Mouse (Mus musculus) embryonic facial prominence, embryonic 12.5 days (tissue): ENCODE results near the gene Ip6k2. TPM values are rescaled to one million over a fixed set of nuclear protein-coding genes. Genes with fewer than 3 reads are reported as not detected.
A peak's percentile ranks its signal among the peaks of the same experiment; 100 is the strongest.

Experiments
- ATAC-seq: fragments of 200-750 bp; cut with Nextera tagmentation; 2 replicates; pipeline ENCODE4 v1.8.0; 2017; ENCODE audit not compliant: insufficient number of reproducible peaks, insufficient read depth, low FRiP score, low TSS enrichment
- H3K27ac ChIP-seq: fragments of 300-500 bp; sonication (generic); 2 replicates; pipeline ENCODE4 v1.5.1; 2016; ENCODE audit warnings: mild to moderate bottlenecking
- H3K27me3 ChIP-seq: fragments of 300-500 bp; sonication (generic); 2 replicates; pipeline ENCODE4 v1.6.1; 2016; ENCODE audit warnings: mild to moderate bottlenecking, moderate library complexity
- H3K36me3 ChIP-seq: fragments of 300-500 bp; sonication (generic); 2 replicates; pipeline ENCODE4 v1.6.1; 2016; ENCODE audit warnings: mild to moderate bottlenecking
- H3K4me1 ChIP-seq: fragments of 300-500 bp; sonication (generic); 2 replicates; pipeline ENCODE4 v1.6.1; 2016
- H3K4me2 ChIP-seq: fragments of 300-500 bp; sonication (generic); replicated peaks from 2 replicates; pipeline ENCODE4 v1.6.1; 2016; ENCODE audit warnings: mild to moderate bottlenecking, moderate library complexity
- H3K4me3 ChIP-seq: fragments of 300-500 bp; sonication (generic); 2 replicates; pipeline ENCODE4 v1.5.1; 2016; ENCODE audit warnings: mild to moderate bottlenecking
- H3K9ac ChIP-seq: fragments of 300-500 bp; sonication (generic); 2 replicates; pipeline ENCODE4 v1.6.1; 2016; ENCODE audit warnings: mild to moderate bottlenecking, moderate library complexity
- H3K9me3 ChIP-seq: fragments of 300-500 bp; sonication (generic); 2 replicates; pipeline ENCODE4 v1.6.1; 2016; ENCODE audit warnings: mild to moderate bottlenecking, moderate library complexity
- WGBS: fragments of 180-500 bp; shearing (Covaris S2); methylation state at CpG from one replicate; pipeline ENCODE4 v1.1.7; 2016; 5-methylcytosine and 5-hydroxymethylcytosine counted together
- polyA plus RNA-seq: library from polyadenylated mRNA; unstranded; fragments of >200 nt; fragmentation: Nextera tagmentation; extraction: Ambion mirVana; gene quantifications from 2 replicates; pipeline ENCODE4 v1.2.1, GENCODE M21; 2016

Gene Ip6k2
- polyA plus RNA-seq, 1 experiment from 2014 or later, result 145 TPM

- Histone ChIP-seq H3K9me3 (no peaks in the 10 kb centered on the region), H3K9ac (peak overlapping the region; percentile 86), H3K4me3 (peak overlapping the region; percentile 91), H3K36me3 (0 out of 2 replicates have a peak, but pooled peaks cover 5% of the 10 kb centered on the region), H3K27ac (no peak overlapping the region), H3K4me2 (peak overlapping the region; percentile 82), H3K4me1 (peaks cover 58% of the 10 kb centered on the region), H3K27me3 (no peaks in the 10 kb centered on the region)
- no peak for ATAC-seq
Measured at GRCm38 (mm10) chr9:108785416-108785815, 1.8 kb downstream of the Ip6k2 start.

GRCm38 (mm10) chr9:108786494-108786893, 2.9 kb downstream of the Ip6k2 start:
- 93% methylated on average over 1 of the region's 1 CpGs for WGBS
- 0 out of 2 replicates have a peak, but pooled peaks cover 5% of the 10 kb centered on the region for H3K36me3 ChIP-seq
- H3K9me3 ChIP-seq, result no peaks in the 10 kb centered on the region
- H3K4me2 ChIP-seq, result peak overlapping the region; percentile 82
- H3K4me1 ChIP-seq, result peaks cover 58% of the 10 kb centered on the region
- no peak overlapping the region for H3K27ac ChIP-seq
- no peaks in the 10 kb centered on the region for H3K27me3 ChIP-seq
- no peak for ATAC-seq
- no peak overlapping the region for H3K9ac ChIP-seq
- peak overlapping the region; percentile 91; the same call in 1 of the 2 replicates for H3K4me3 ChIP-seq

- no peak overlapping the region for H3K4me2 ChIP-seq
Measured at GRCm38 (mm10) chr9:108787080-108787479, 3.5 kb downstream of the Ip6k2 start.

GRCm38 (mm10) chr9:108788713-108789112, 5.1 kb downstream of the Ip6k2 start:
- Histone ChIP-seq H3K9me3 (no peaks in the 10 kb centered on the region), H3K27me3 (no peaks in the 10 kb centered on the region), H3K4me3 (no peak overlapping the region), H3K9ac (no peak overlapping the region), H3K27ac (no peak overlapping the region), H3K4me2 (no peak overlapping the region), H3K36me3 (0 out of 2 replicates have a peak, but pooled peaks cover 5% of the 10 kb centered on the region), H3K4me1 (peaks cover 59% of the 10 kb centered on the region)
- 65% methylated on average over 3 of the region's 3 CpGs for WGBS
- ATAC-seq, result no peak

More at GRCm38 (mm10) chr9:108787080-108787479, 3.5 kb downstream of the Ip6k2 start:
- peaks cover 58% of the 10 kb centered on the region for H3K4me1 ChIP-seq
- H3K27me3 ChIP-seq, result no peaks in the 10 kb centered on the region
- ATAC-seq, result no peak
- no peaks in the 10 kb centered on the region for H3K9me3 ChIP-seq
- no peak overlapping the region for H3K9ac ChIP-seq
- H3K36me3 ChIP-seq, result 0 out of 2 replicates have a peak, but pooled peaks cover 5% of the 10 kb centered on the region
- no peak overlapping the region for H3K4me3 ChIP-seq
- 91% methylated on average over 2 of the region's 2 CpGs for WGBS
- no peak overlapping the region for H3K27ac ChIP-seq

GRCm38 (mm10) chr9:108792307-108792706, 8.7 kb downstream of the Ip6k2 start:
- peaks cover 22% of the 10 kb centered on the region for H3K36me3 ChIP-seq
- H3K4me1 ChIP-seq, result peaks cover 56% of the 10 kb centered on the region
- H3K9me3 ChIP-seq, result no peaks in the 10 kb centered on the region
- no peak overlapping the region for H3K9ac ChIP-seq
- no peak overlapping the region for H3K4me3 ChIP-seq
- WGBS, result 87% methylated on average over 1 of the region's 1 CpGs
- ATAC-seq, result no peak
- no peaks in the 10 kb centered on the region for H3K27me3 ChIP-seq
- H3K4me2 ChIP-seq, result no peak overlapping the region
- H3K27ac ChIP-seq, result no peak overlapping the region

- peaks cover 53% of the 10 kb centered on the region for H3K4me1 ChIP-seq
- H3K27me3 ChIP-seq, result no peaks in the 10 kb centered on the region
- H3K4me2 ChIP-seq, result no peak overlapping the region
- WGBS, result 56% methylated on average over 3 of the region's 3 CpGs
- H3K4me3 ChIP-seq, result no peak overlapping the region
- no peak for ATAC-seq
- H3K9me3 ChIP-seq, result no peaks in the 10 kb centered on the region
- peaks cover 27% of the 10 kb centered on the region for H3K36me3 ChIP-seq
- no peak overlapping the region for H3K27ac ChIP-seq
- no peak overlapping the region for H3K9ac ChIP-seq
Measured at GRCm38 (mm10) chr9:108792730-108793129, 9.1 kb downstream of the Ip6k2 start.

GRCm38 (mm10) chr9:108795281-108795680, 11.7 kb downstream of the Ip6k2 start:
- WGBS, result 68% methylated on average over 2 of the region's 2 CpGs
- Histone ChIP-seq H3K27ac (no peak overlapping the region), H3K9me3 (no peaks in the 10 kb centered on the region), H3K27me3 (no peaks in the 10 kb centered on the region), H3K4me3 (no peak overlapping the region), H3K36me3 (peaks cover 45% of the 10 kb centered on the region), H3K4me1 (peaks cover 33% of the 10 kb centered on the region), H3K9ac (no peak overlapping the region), H3K4me2 (no peak overlapping the region)
- no peak for ATAC-seq

GRCm38 (mm10) chr9:108795762-108796161, 12.2 kb downstream of the Ip6k2 start:
- 0 out of 2 replicates have a peak overlapping the region, but pooled peaks have one; percentile 1 for H3K4me2 ChIP-seq
- H3K27ac ChIP-seq, result no peak overlapping the region
- no peaks in the 10 kb centered on the region for H3K9me3 ChIP-seq
- H3K9ac ChIP-seq, result no peak overlapping the region
- no peak overlapping the region for H3K4me3 ChIP-seq
- H3K4me1 ChIP-seq, result peaks cover 33% of the 10 kb centered on the region
- WGBS, result 51% methylated on average over 11 of the region's 11 CpGs
- H3K36me3 ChIP-seq, result peaks cover 47% of the 10 kb centered on the region
- ATAC-seq, result 0 out of 2 replicates have a peak, but pooled peaks have one; percentile 23
- no peaks in the 10 kb centered on the region for H3K27me3 ChIP-seq

- H3K4me2 ChIP-seq, result 0 out of 2 replicates have a peak overlapping the region, but pooled peaks have one; percentile 1
Measured at GRCm38 (mm10) chr9:108796351-108796981, 12.9 kb downstream of the Ip6k2 start.

GRCm38 (mm10) chr9:108797477-108797876, 13.9 kb downstream of the Ip6k2 start:
- peaks cover 64% of the 10 kb centered on the region for H3K36me3 ChIP-seq

More at GRCm38 (mm10) chr9:108796351-108796981, 12.9 kb downstream of the Ip6k2 start:
- no peak for ATAC-seq
- 87% methylated on average over 4 of the region's 4 CpGs for WGBS
- no peaks in the 10 kb centered on the region for H3K27me3 ChIP-seq
- H3K4me1 ChIP-seq, result peaks cover 33% of the 10 kb centered on the region
- H3K9me3 ChIP-seq, result no peaks in the 10 kb centered on the region
- H3K36me3 ChIP-seq, result peaks cover 54% of the 10 kb centered on the region
- H3K27ac ChIP-seq, result no peak overlapping the region
- no peak overlapping the region for H3K9ac ChIP-seq
- no peak overlapping the region for H3K4me3 ChIP-seq

GRCm38 (mm10) chr9:108798508-108799075, 15.0 kb downstream of the Ip6k2 start:
- Histone ChIP-seq H3K4me1 (peaks cover 20% of the 10 kb centered on the region), H3K4me3 (no peak overlapping the region), H3K9ac (no peak overlapping the region), H3K4me2 (no peak overlapping the region), H3K9me3 (no peaks in the 10 kb centered on the region), H3K36me3 (peaks cover 74% of the 10 kb centered on the region), H3K27me3 (no peaks in the 10 kb centered on the region), H3K27ac (no peak overlapping the region)
- no peak for ATAC-seq
- WGBS, result 79% methylated on average over 5 of the region's 5 CpGs

More at GRCm38 (mm10) chr9:108797477-108797876, 13.9 kb downstream of the Ip6k2 start:
- no peak overlapping the region for H3K4me2 ChIP-seq
- no peak overlapping the region for H3K27ac ChIP-seq
- no peaks in the 10 kb centered on the region for H3K27me3 ChIP-seq
- ATAC-seq, result no peak
- no peaks in the 10 kb centered on the region for H3K9me3 ChIP-seq
- H3K4me1 ChIP-seq, result peaks cover 28% of the 10 kb centered on the region
- no peak overlapping the region for H3K9ac ChIP-seq
- H3K4me3 ChIP-seq, result no peak overlapping the region
- 92% methylated on average over 7 of the region's 7 CpGs for WGBS

- ATAC-seq, result no peak
- Histone ChIP-seq H3K36me3 (peaks cover 84% of the 10 kb centered on the region), H3K4me1 (peaks cover 13% of the 10 kb centered on the region), H3K9me3 (no peaks in the 10 kb centered on the region), H3K9ac (no peak overlapping the region), H3K27me3 (no peaks in the 10 kb centered on the region), H3K27ac (no peak overlapping the region), H3K4me3 (no peak overlapping the region), H3K4me2 (no peak overlapping the region)
- 86% methylated on average over 3 of the region's 3 CpGs for WGBS
Measured at GRCm38 (mm10) chr9:108799564-108799963, 16.0 kb downstream of the Ip6k2 start.
